Mouse (Mus musculus) heart, embryonic 12.5 days (tissue): ENCODE measurements around the gene Fndc7. TPM values are rescaled to one million over a fixed set of nuclear protein-coding genes. Genes with fewer than 3 reads are reported as not detected.

Experiments used
- ATAC-seq: fragments of 200-750 bp; cut with Nextera tagmentation; 2 replicates; pipeline ENCODE4 v1.8.0; 2017; ENCODE audit warnings: moderate TSS enrichment, moderate library complexity; ENCODE audit not compliant: insufficient number of reproducible peaks, low FRiP score
- H3K27ac ChIP-seq: fragments of 300-500 bp; sonication (generic); 2 replicates; pipeline ENCODE4 v1.5.1; 2016; ENCODE audit warnings: mild to moderate bottlenecking, moderate library complexity; ENCODE audit not compliant: poor library complexity, severe bottlenecking
- H3K27me3 ChIP-seq: fragments of 300-500 bp; sonication (generic); replicated peaks from 2 replicates; pipeline ENCODE4 v1.6.1; 2016; ENCODE audit warnings: mild to moderate bottlenecking, moderate library complexity
- H3K36me3 ChIP-seq: fragments of 300-500 bp; sonication (generic); 2 replicates; pipeline ENCODE4 v1.6.1; 2016; ENCODE audit warnings: mild to moderate bottlenecking, moderate library complexity
- H3K4me1 ChIP-seq: fragments of 300-500 bp; sonication (generic); replicated peaks from 2 replicates; pipeline ENCODE4 v1.6.1; 2016; ENCODE audit warnings: mild to moderate bottlenecking
- H3K4me2 ChIP-seq: fragments of 300-500 bp; sonication (generic); 2 replicates; pipeline ENCODE4 v1.6.1; 2016; ENCODE audit warnings: mild to moderate bottlenecking, moderate library complexity
- H3K4me3 ChIP-seq: fragments of 300-500 bp; sonication (generic); 2 replicates; pipeline ENCODE4 v1.5.1; 2016; ENCODE audit warnings: mild to moderate bottlenecking
- H3K9ac ChIP-seq: fragments of 300-500 bp; sonication (generic); 2 replicates; pipeline ENCODE4 v1.6.1; 2016; ENCODE audit warnings: mild to moderate bottlenecking, moderate library complexity
- H3K9me3 ChIP-seq: fragments of 300-500 bp; sonication (generic); replicated peaks from 2 replicates; pipeline ENCODE4 v1.6.1; 2016; ENCODE audit warnings: mild to moderate bottlenecking, moderate library complexity
- WGBS: fragments of 180-500 bp; shearing (Covaris S2); methylation state at CpG from one replicate; pipeline ENCODE4 v1.1.7; 2016; 5-methylcytosine and 5-hydroxymethylcytosine counted together
- polyA plus RNA-seq: library from polyadenylated mRNA; unstranded; fragments of >200 nt; fragmentation: Nextera tagmentation; extraction: Ambion mirVana; gene quantifications from 2 replicates; pipeline ENCODE4 v1.2.1, GENCODE M21; 2016

Gene Fndc7
- polyA plus RNA-seq = 0.04 TPM in 1 of 2 replicates, not detected in the other

- H3K27me3 ChIP-seq = no peaks in the 10 kb centered on the region
- no peaks in the 10 kb centered on the region for H3K36me3 ChIP-seq
- H3K9ac ChIP-seq = no peak within 1 kb of the TSS
- H3K27ac ChIP-seq = no peak within 1 kb of the TSS
- no peak within 1 kb of the TSS for H3K4me2 ChIP-seq
- H3K9me3 ChIP-seq = no peaks in the 10 kb centered on the region
- H3K4me1 ChIP-seq = peaks cover 23% of the 10 kb centered on the region
- ATAC-seq = no peak
- H3K4me3 ChIP-seq = no peak within 1 kb of the TSS
- 88% methylated on average over 1 of the region's 1 CpGs for WGBS
Observed at GRCm38 (mm10) chr3:108889908-108890307, at the start of gene Fndc7. Fndc7 (minus strand) TSS chr3:108890008.

GRCm38 (mm10) chr3:108939573-108939972, 49.8 kb upstream of the Fndc7 start, which contains the start of gene Henmt1:
Henmt1 (plus strand) TSS chr3:108939873.
- Histone ChIP-seq H3K27me3 (no peaks in the 10 kb centered on the region), H3K27ac (no peak within 1 kb of the TSS), H3K4me1 (no peaks in the 10 kb centered on the region; the same call in 1 of the 2 replicates), H3K9ac (0 out of 2 replicates have a peak within 1 kb of the TSS, but pooled peaks have one; percentile 4), H3K4me3 (peak within 1 kb of the TSS; percentile 41), H3K36me3 (no peaks in the 10 kb centered on the region), H3K9me3 (0 out of 2 replicates have a peak, but pooled peaks cover 3% of the 10 kb centered on the region), H3K4me2 (peak within 1 kb of the TSS; percentile 70)
- WGBS = 76% methylated on average over 5 of the region's 5 CpGs
- ATAC-seq = no peak

- Histone ChIP-seq H3K9me3 (0 out of 2 replicates have a peak, but pooled peaks cover 3% of the 10 kb centered on the region), H3K4me3 (no peak overlapping the region), H3K27ac (no peak overlapping the region), H3K4me2 (no peak overlapping the region), H3K9ac (no peak overlapping the region), H3K36me3 (no peaks in the 10 kb centered on the region), H3K4me1 (no peaks in the 10 kb centered on the region; the same call in 1 of the 2 replicates), H3K27me3 (no peaks in the 10 kb centered on the region)
- WGBS = 83% methylated on average over 5 of the region's 5 CpGs
- ATAC-seq = no peak
Observed at GRCm38 (mm10) chr3:108938691-108939090, 48.9 kb upstream of the Fndc7 start.

DNA sequence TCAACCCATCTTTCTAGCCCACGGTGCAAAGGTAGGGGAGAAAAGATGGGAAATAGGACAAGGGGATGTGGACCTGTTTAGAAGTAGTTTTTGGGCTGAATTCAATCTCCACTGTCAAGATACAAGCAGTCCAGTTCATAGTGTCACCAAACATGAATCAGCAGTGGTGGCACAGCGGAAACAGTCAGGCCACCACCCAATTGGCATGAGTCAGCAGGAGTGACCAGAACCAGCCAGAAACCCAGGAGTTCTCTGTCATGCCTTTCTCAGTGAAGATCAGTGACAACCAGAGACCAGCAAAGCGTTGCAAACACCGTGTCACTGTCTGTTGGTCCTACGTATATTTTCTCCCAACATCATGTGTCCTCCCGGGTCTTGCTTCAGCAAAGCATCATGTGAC, 43.7 kb upstream of the Fndc7 start:
- H3K27me3 ChIP-seq = no peaks in the 10 kb centered on the region
- 0 out of 2 replicates have a peak, but pooled peaks cover 4% of the 10 kb centered on the region for H3K9me3 ChIP-seq
- H3K4me1 ChIP-seq = no peaks in the 10 kb centered on the region
- H3K27ac ChIP-seq = no peak overlapping the region
- WGBS = 87% methylated on average over 6 of the region's 6 CpGs
- ATAC-seq = peak; percentile 72; the same call in 1 of the 2 replicates
- H3K36me3 ChIP-seq = no peaks in the 10 kb centered on the region
- H3K9ac ChIP-seq = no peak overlapping the region
- no peak overlapping the region for H3K4me3 ChIP-seq
- H3K4me2 ChIP-seq = no peak overlapping the region

DNA sequence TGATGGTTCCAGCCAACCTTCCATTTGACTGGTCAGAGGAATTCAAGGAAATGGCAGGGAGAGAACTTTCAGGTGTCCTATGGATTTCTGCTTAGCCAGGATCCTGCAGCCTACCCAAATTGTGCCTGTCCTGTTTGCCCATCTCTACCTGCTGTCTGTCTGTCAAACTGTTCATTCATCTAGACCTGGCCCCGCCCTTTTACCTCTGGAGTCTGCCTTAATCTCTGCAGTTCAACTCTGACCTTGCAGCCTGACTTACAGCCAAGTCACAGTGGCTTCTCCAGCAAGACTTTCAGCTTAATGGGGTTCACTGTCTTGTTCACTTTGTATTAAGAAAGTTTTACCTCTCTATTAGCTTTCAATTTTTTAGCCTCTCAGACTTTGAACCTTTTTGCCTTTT, 36.5 kb upstream of the Fndc7 start:
- Histone ChIP-seq H3K27me3 (no peaks in the 10 kb centered on the region), H3K4me3 (no peak overlapping the region), H3K9me3 (peaks cover 4% of the 10 kb centered on the region; the same call in 1 of the 2 replicates), H3K9ac (no peak overlapping the region), H3K4me2 (no peak overlapping the region), H3K4me1 (no peaks in the 10 kb centered on the region), H3K36me3 (no peaks in the 10 kb centered on the region), H3K27ac (no peak overlapping the region)
- no peak for ATAC-seq
- WGBS = 78% methylated on average over 1 of the region's 1 CpGs

DNA sequence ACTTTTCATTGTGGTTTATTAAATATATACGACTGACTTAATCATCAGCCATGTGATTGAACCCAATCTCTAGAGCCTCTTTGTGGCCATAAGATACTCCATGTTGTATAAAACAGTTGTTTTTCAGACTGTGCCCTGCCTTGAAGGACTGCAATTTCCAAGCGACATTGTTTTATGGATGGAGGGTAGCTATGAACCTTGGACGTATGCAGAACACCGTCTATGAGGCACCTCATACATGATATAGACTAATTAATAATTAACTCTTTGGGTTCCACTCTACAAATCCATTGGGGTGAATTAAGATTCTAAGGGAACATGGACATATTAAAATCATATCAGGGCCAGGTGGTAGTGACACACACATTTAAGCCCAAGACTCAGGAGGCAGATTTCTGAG, 35.9 kb upstream of the Fndc7 start:
- Histone ChIP-seq H3K27ac (no peak overlapping the region), H3K36me3 (no peaks in the 10 kb centered on the region), H3K4me2 (no peak overlapping the region), H3K27me3 (no peaks in the 10 kb centered on the region), H3K9me3 (peaks cover 4% of the 10 kb centered on the region; the same call in 1 of the 2 replicates), H3K4me3 (no peak overlapping the region), H3K4me1 (no peaks in the 10 kb centered on the region), H3K9ac (no peak overlapping the region)
- ATAC-seq = no peak
- WGBS = 86% methylated on average over 4 of the region's 4 CpGs

DNA sequence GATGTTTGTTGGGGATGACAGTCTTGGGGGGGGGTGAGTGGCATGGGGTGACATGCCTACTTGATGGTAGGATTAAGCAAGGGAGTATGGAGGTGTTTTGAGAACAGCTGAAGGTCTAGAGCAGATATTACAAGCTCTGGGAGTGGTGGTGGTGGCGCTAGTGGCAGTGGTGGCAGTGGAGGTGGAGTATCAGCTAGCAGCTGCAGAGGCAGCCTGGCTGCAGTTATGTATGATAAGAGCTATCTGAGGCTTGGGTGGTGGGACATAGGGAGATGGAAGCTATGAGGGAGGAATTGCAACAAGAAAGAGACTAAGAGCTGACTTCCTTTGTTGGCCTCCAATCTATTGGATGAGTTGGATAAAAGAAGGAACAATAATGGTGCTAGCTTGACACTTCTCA, 32.0 kb upstream of the Fndc7 start:
- no peak overlapping the region for H3K4me3 ChIP-seq

DNA sequence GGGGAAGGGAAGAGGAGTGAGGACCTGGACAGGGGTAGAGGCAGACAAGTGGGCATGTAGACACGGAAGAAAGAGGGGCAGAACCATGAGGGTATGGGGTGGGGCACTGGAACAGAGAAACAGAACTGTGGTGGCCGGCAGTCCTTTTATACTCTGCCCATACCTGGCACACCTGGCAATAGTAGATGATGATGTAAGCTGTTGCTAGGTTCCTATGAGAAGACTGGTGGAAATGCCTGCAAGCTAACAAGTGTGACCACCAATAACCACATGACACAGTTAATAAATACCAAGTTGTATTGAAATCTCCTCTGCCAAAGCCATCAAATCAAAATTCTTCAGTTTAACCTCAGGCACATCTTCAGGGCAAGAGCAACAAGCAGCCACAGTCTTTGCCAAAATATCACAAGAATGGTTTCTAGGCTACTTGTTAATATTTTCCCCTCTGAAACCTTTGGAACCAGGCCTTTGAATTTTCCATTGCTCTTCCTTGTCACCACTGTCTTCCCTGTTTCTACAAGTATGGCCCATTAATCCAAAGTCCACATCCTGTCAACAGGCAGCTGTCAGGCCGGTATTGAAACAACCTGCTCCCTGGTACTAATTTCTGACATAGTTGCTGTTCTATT, 30.7 kb upstream of the Fndc7 start:
- no peak for ATAC-seq
- Histone ChIP-seq H3K4me1 (no peaks in the 10 kb centered on the region), H3K27ac (no peak overlapping the region), H3K4me3 (no peak overlapping the region), H3K27me3 (no peaks in the 10 kb centered on the region), H3K4me2 (no peak overlapping the region), H3K9me3 (no peaks in the 10 kb centered on the region), H3K36me3 (no peaks in the 10 kb centered on the region), H3K9ac (no peak overlapping the region)
- WGBS = 82% methylated on average over 3 of the region's 3 CpGs

More for the DNA sequence above, 32.0 kb upstream of the Fndc7 start:
- 70% methylated on average over 1 of the region's 1 CpGs for WGBS
- 0 out of 2 replicates have a peak, but pooled peaks have one; percentile 42 for ATAC-seq
- H3K4me1 ChIP-seq = no peaks in the 10 kb centered on the region
- H3K27ac ChIP-seq = no peak overlapping the region
- no peaks in the 10 kb centered on the region for H3K27me3 ChIP-seq
- H3K36me3 ChIP-seq = no peaks in the 10 kb centered on the region
- H3K9ac ChIP-seq = no peak overlapping the region
- no peak overlapping the region for H3K4me2 ChIP-seq
- H3K9me3 ChIP-seq = no peaks in the 10 kb centered on the region

DNA sequence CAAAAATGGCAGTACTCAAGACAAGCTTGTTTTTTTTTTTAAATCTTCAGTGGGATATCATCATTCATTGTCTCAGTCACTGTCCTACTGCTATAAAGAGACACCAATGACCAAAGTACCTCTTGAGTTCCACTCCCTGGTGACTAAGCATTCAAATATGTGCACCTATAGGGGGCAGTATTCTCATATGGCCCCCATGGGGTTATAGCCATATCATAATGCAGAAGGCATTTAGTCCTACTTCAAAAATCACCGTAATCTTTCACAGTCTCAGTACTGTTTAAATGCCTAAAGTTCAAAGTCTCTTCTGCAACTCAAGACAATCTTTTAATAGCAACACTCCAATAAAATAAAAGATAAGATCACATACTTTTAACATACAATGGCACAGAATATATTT, 29.0 kb upstream of the Fndc7 start:
- no peak overlapping the region for H3K27ac ChIP-seq
- no peaks in the 10 kb centered on the region for H3K9me3 ChIP-seq
- H3K27me3 ChIP-seq = no peaks in the 10 kb centered on the region
- no peaks in the 10 kb centered on the region for H3K36me3 ChIP-seq
- H3K4me1 ChIP-seq = no peaks in the 10 kb centered on the region
- no peak for ATAC-seq
- H3K4me2 ChIP-seq = no peak overlapping the region
- H3K9ac ChIP-seq = no peak overlapping the region
- WGBS = 83% methylated on average over 1 of the region's 1 CpGs
- no peak overlapping the region for H3K4me3 ChIP-seq

GRCm38 (mm10) chr3:108917986-108918385, 28.2 kb upstream of the Fndc7 start:
- WGBS = 54% methylated on average over 3 of the region's 3 CpGs

GRCm38 (mm10) chr3:108916857-108917256, 27.0 kb upstream of the Fndc7 start:
- no peaks in the 10 kb centered on the region for H3K36me3 ChIP-seq
- no peak overlapping the region for H3K9ac ChIP-seq
- no peak overlapping the region for H3K4me2 ChIP-seq
- ATAC-seq = no peak
- 0 out of 2 replicates have a peak, but pooled peaks cover 2% of the 10 kb centered on the region for H3K4me1 ChIP-seq
- H3K4me3 ChIP-seq = no peak overlapping the region
- WGBS = 60% methylated on average over 4 of the region's 4 CpGs
- no peak overlapping the region for H3K27ac ChIP-seq
- H3K27me3 ChIP-seq = no peaks in the 10 kb centered on the region
- H3K9me3 ChIP-seq = no peaks in the 10 kb centered on the region

More at GRCm38 (mm10) chr3:108917986-108918385, 28.2 kb upstream of the Fndc7 start:
- Histone ChIP-seq H3K27ac (no peak overlapping the region), H3K4me1 (no peaks in the 10 kb centered on the region), H3K4me3 (no peak overlapping the region), H3K9me3 (no peaks in the 10 kb centered on the region), H3K36me3 (no peaks in the 10 kb centered on the region), H3K4me2 (no peak overlapping the region), H3K27me3 (no peaks in the 10 kb centered on the region), H3K9ac (no peak overlapping the region)
- no peak for ATAC-seq
